Mouse (Mus musculus): ENCODE results near the gene Gm26558.

Gm26558 gene

DNA sequence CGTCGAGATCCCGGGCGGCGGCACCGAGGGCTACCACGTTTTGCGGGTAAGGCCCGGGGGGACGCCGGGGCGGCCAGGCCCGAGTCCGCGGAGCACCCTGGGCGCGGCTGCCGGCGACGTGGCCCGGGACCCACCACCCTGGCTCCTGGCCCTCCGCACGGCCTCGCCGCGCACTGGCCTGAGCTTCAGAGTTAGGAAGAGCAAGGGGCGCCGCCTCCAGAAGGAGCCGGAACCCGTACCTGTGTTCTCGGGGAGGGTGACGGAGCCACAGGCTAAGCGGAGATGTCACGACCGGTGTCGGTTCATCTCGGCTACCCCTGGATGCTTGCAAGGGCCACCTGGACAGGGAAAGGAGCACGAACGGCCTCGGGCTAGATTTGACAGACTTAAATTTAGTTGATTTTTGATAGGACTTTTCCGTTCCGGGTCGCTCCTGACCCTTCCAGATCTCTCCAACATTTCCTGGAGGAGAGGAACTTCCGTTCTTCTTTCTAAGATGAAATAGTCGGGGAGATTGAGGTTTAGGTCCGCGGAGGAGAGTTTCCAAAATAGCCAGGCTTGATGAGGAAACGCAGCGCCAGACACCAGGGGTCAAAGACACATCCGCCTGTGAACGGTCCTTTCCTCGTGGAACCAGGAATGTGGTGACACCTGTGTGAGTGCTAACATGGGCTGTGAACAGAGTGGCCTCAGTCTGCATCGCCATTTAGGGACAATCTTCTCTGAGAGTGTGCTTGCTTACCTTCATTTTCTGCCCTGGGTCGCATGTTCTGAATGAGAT, at the start of gene Gm26558:
TSS of gene Gm26558 (minus strand) at position 394 of the 781 bp plus-strand sequence.
- DNase-seq (ENCODE audit: low spot score in 2 of 2): no peak

GRCm38 (mm10) chr2:70710878-70711277, 49.0 kb upstream of the Gm26558 start:
- DNase-seq (ENCODE audit: low spot score in 2 of 2): no peak

DNA sequence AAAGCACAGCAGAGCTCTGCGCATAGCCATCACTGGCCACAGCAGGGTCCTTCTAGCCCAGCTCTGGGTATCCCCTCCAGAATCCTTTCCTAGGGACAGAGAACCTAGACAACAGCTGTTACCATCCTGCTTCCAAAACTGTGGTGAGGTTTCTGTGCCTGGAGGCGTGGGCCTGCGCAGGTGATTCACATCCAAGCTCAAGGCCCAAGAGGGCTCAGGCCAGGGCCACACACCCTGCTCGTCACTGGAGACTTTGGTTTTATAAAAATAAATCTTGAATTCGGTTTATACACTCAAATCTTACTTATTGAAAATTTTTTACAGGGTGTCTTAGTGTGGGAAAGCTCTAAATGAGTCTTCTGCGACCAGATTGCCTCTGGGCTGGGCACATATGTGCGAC, 48.3 kb upstream of the Gm26558 start:
- DNase-seq (ENCODE audit: low spot score in 2 of 2): no peak

- no peak for DNase-seq (ENCODE audit: low spot score in 2 of 2)
These were observed 47.2 kb upstream of the Gm26558 start for GRCm38 (mm10) chr2:70708986-70709730.

- no peak for DNase-seq (ENCODE audit: low spot score in 2 of 2)
These were observed 40.5 kb upstream of the Gm26558 start for GRCm38 (mm10) chr2:70702403-70702802.

- no peak for DNase-seq (ENCODE audit: low spot score in 2 of 2)
These were observed 39.7 kb upstream of the Gm26558 start for GRCm38 (mm10) chr2:70701571-70701970.

DNA sequence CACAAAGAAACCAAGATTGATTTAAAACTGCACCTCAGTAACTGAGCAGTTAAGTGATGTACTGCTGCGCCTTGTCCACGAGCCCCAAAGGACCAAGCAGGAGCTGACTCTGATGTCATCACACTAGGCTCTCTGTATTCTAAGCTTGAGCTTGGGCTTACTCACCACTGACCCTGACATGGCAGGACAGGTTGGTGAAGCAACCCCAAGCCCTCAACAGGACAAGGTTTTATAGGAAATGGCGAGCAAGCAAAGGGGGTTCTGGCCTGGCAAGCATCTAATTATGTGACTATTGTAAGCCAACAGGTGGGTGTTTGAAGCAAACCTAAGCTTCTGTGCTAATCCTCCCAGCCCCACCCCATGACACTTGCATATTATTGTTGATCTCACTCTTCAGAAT, 38.9 kb upstream of the Gm26558 start:
- no peak for DNase-seq (ENCODE audit: low spot score in 2 of 2)

DNA sequence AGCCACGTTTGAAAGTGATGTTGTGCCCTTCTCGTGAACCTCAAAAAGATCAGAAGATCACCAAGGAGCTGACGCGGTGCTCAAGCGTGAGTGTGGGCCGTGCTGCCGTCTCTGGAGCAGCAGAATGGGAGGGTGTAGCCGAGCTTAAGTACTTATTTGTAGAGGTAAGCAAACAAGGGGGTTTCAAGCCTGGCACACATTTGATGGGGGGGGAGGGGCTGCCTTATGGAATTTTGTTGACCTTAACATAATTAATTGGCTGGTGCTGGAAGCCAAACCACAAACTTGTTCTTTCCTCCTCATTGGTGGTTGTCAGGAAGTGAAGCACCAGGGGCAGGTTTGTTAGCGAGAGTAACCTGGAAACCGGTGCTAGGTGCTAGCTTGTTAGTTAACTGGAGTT, 33.8 kb upstream of the Gm26558 start:
- DNase-seq (ENCODE audit: low spot score in 2 of 2): no peak

GRCm38 (mm10) chr2:70690195-70690594, 28.3 kb upstream of the Gm26558 start:
- no peak for DNase-seq (ENCODE audit: low spot score in 2 of 2)

DNA sequence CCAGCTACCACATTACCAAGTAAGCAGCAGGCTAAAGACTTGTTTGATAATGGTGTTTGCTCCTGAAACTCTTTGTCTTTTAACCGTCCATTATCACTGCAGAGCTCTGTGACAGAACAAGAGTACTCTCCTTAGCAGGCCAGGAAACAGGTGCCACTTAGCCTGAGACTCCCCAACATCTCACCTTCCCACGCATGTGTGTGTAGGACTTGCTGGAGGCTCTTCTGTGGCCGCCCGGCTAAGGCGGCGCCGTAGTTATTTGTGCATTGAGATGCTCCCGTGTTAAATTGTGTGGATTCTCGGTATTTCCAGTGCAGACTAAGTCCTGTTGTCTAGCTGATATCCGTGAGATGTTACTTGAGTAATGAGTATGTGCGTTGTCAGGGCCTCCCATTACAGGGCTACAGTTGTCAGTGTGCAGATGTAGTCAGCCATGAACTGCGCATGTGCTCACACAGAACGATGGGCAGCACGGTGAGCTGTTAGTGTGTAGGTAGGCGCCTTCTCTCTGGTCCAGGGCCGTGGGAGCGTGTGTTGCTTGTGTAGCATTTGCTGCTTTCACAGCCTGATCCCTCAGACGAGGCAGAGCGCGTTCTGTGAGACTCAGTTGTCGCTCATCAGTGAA, 26.7 kb upstream of the Gm26558 start:
- DNase-seq (ENCODE audit: low spot score in 2 of 2): no peak

DNA sequence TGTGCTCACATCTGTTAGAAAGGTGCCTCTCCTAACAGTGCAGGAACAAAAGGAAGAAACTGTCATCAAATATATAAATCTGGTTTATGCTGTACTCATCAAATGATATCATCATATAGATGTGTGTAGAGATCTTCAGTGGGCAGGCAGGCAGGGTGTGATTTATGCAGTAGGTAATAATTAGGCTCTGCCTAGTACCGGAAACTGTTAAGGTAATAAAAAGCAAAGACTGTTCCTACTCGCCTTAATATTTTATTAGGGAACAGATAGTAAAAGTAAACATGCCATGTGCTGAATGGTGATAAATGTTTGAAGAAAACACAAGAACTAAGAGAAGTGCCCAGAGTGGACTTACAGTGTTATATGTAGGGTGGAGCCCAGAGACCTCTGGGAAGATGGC, 20.4 kb upstream of the Gm26558 start:
- DNase-seq (ENCODE audit: low spot score in 2 of 2): no peak

DNA sequence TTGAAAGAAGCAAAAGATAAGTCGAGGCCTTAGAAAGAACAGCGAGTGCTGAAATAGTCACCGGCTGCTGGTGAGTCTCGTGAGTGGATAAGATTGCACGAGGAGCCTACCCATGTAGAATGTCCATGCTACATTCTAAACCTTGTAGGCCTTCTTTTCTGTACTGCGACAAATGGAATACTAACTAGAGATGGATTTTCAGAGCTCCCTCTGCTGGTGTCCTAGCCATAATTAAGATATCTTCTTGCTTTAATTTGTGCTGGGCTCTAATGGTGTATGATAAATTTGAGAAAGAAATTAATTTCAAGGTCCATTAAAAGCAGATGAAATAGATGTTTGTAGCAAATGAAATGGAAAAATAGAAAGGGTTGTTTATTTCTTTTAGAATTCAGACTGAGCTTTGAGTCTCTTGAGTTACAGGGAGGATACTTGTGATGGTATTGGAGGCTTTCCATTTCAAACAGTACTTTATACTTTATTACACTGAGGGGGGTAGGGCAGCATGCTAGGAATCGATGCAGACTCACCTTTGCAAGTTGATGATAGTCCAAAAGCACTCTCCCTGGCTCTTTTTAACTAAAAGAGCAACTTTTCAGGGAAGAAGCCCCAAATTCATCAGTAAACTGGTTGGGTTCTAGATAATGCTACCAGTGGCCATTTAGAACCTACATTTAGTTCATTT, 11.7 kb upstream of the Gm26558 start:
- no peak for DNase-seq (ENCODE audit: low spot score in 2 of 2)

GRCm38 (mm10) chr2:70672476-70672875, 10.6 kb upstream of the Gm26558 start:
- no peak for DNase-seq (ENCODE audit: low spot score in 2 of 2)

DNA sequence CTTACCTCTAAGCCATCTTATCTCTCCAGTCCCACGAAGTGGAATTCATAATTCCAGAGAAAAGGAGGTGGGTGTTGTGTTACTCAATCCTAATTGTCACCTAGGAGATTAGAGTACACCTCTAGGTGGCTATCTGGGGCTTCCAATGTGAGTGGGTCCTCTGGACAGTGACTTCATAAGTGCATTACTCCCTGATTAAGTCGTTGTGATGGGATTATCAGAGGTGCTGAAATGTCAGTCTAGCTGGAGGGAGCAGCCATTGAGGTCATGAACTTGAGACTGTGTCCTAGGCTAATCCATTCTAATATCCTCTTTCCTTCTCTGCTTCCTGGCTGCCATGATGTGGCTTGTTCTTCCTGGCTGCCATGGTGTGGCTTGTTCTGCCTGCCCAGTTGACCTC, 8.0 kb upstream of the Gm26558 start:
- no peak for DNase-seq (ENCODE audit: low spot score in 2 of 2)

DNA sequence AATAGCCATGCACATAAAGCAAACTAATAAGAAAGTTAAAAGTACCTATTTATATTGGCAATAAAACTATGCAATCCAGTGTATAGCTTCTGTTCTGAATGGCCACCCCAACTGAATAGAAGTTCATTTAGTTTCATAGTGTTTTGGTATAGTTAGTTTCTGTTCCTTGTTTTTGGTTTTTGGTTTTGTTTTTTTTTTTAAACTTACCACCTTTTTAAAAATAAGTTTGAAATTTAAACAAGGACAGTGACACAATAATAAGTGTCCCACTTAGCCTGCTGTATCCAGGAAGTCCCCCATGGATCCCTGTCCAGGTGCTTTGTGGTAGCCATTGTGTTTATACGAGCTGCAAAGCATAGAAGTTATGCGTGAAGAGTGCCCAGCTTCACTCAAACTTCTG, 7.3 kb upstream of the Gm26558 start:
- no peak for DNase-seq (ENCODE audit: low spot score in 2 of 2)

GRCm38 (mm10) chr2:70667016-70667415, 5.1 kb upstream of the Gm26558 start:
- no peak for DNase-seq (ENCODE audit: low spot score in 2 of 2)

DNA sequence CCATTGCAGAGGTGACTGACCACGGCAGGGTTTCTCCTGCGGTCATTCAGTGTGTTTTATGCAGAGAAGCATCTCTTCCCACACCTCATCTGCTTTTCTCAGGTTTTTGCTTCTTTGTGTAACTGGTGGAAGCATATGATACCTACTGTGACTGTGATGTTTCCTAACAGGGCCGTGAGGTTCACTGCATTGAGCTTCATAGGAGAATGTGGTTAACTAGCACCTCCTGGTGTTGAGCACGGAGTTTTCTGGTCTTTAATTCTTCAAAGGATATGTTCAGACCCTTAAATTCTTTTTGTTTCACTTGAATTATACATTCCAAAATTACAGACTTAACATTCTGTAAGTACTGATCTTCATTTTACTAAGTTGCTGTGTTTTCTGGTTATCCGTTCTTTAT, 1.9 kb upstream of the Gm26558 start:
- DNase-seq (ENCODE audit: low spot score in 2 of 2): no peak

DNA sequence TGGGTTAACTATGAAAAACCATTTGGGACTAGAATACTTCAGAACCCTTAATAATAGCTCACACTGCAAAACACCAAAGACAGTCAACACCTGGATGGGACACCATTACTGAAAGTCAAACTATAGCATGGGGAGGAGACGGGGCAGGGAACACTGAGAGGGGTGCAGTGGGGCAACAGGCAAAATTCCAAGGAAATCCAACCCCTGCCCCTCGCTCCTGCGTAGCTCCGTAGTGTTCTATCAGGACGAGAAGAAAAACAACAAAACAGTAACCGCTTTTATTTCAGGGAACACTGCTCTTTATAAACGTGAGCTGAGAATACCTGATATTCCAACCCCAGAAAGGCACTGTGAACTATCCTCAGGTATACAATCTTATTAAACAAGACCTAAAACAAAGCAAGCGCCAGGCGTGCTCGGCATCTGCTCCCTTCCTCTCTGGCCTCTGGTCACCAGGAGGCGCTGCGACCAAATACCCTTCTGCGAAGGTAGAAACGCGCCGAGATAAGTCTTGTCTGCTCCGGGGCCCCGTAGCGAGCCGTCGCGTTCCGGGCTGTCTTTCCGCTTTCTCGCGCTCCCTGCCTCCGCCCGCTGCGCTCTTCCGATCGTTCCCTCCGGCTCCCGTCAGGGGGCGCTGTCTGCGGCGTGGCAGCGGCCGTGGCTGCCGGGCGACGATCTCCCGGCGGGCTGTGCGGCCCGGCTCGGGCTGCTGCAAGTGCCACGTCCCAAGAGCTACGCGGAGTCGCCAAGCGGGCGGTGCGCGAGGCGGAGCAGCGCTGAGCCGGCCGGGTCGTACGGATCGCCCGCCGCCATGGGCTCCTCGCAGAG, 807 bp downstream of the Gm26558 start, which contains the start of gene Gorasp2:
TSS of gene Gorasp2 (plus strand) at position 690 of the 828 bp plus-strand sequence.
- DNase-seq (ENCODE audit: low spot score in 2 of 2): peak; percentile 95 to 97

DNA sequence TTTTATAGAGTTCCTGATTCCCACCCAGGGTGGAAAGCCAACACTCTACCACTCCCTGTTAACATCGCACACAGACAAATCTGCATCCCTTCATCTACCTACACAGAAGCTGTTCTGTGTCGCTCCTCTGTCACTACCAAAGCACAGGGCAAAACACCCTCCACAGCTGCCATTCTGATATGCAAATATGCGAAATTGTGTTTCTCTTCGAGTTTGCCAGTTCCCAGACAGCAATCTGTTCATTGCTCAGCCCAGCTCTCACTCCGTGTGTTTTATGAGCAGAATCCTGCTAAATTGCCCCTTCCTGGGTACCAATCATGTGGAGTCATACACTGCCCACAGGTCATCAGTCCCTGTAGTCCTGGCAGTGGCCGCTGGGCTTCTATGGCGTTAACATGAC, 4.8 kb downstream of the Gm26558 start:
- DNase-seq (ENCODE audit: low spot score in 2 of 2): no peak

DNA sequence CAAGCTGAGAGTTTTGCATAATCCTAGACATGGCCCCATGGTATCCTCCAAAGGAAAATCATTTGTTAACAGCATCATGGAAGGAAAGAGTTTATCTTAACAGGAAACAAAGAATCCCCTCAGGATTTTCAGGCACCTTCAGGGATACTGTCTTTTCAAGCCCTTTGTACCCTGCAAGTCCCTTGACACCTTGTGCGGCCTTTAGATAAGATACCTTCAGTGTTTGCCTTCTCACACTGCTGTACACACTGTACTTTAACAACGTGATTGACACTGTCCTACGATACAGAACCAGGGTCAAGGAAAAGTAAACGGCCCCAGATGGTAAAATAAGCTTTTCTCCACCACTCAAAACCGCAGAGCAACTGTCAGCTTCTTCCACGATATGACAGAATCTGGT, 10.1 kb downstream of the Gm26558 start:
- no peak for DNase-seq (ENCODE audit: low spot score in 2 of 2)

GRCm38 (mm10) chr2:70649471-70649870, 12.4 kb downstream of the Gm26558 start:
- no peak for DNase-seq (ENCODE audit: low spot score in 2 of 2)
